8 mouse cellular contexts compared by ENCODE assay signal in genomic region chr12:25101389-25101788, GRCm38 (mm10). TPM values are rescaled to one million over a fixed set of nuclear protein-coding genes. Genes with fewer than 3 reads are reported as not detected.
A peak's percentile ranks its signal among the peaks of the same experiment; 100 is the strongest.
DNase-seq lines count a peak whose midpoint lies in the region; ATAC-seq and TF ChIP-seq lines count a peak whose summit lies in the region.

No protein-coding gene starts in this region.

- peak overlapping the region; percentile 98 for H3K27ac ChIP-seq in hindbrain, embryonic 10.5 days
- peak overlapping the region; percentile 98 for H3K27ac ChIP-seq in limb, embryonic 11.5 days (replicated peaks; ENCODE audit: low read depth, low read length)

- peak overlapping the region; percentile 77 for H3K9ac ChIP-seq in limb, embryonic 11.5 days (ENCODE audit: low read length)

- no peak for ATAC-seq in limb, embryonic 11.5 days (ENCODE audit: insufficient number of reproducible peaks, low FRiP score, low TSS enrichment, low read depth)

- WGBS in hindbrain, embryonic 10.5 days, result 10% methylated on average over 5 of the region's 5 CpGs
- 18% methylated on average over 5 of the region's 5 CpGs for WGBS in limb, embryonic 11.5 days

- H3K4me2 ChIP-seq in limb, embryonic 11.5 days (ENCODE audit: low read depth, severe bottlenecking), result peak overlapping the region; percentile 75
- peak overlapping the region; percentile 89 for H3K4me2 ChIP-seq in myocyte (ENCODE audit: low read depth)

- H3K79me2 ChIP-seq in myocyte (ENCODE audit: control insufficient read depth, insufficient read depth), result no peaks in the 10 kb centered on the region

- H3ac ChIP-seq in myocyte (ENCODE audit: control insufficient read depth, insufficient read length), result no peak overlapping the region

- H3K27me3 ChIP-seq in hindbrain, embryonic 10.5 days (ENCODE audit: insufficient read depth, poor library complexity, severe bottlenecking), result peaks cover 16% of the 10 kb centered on the region; the same call in 1 of the 2 replicates
- no peaks in the 10 kb centered on the region for H3K27me3 ChIP-seq in limb, embryonic 11.5 days (ENCODE audit: control insufficient read depth, insufficient read depth, low read length)
- H3K27me3 ChIP-seq in myocyte (ENCODE audit: control insufficient read depth, insufficient read depth, insufficient read length), result no peaks in the 10 kb centered on the region

- no peaks in the 10 kb centered on the region for H3K9me3 ChIP-seq in hindbrain, embryonic 10.5 days
- no peaks in the 10 kb centered on the region for H3K9me3 ChIP-seq in limb, embryonic 11.5 days (ENCODE audit: control insufficient read depth, low read length)

- TF ChIP-seq POLR2A in myocyte (IDR thresholded peaks at IDR 0.05; ENCODE audit: insufficient read length, low read depth), result no peak

- no peaks in the 10 kb centered on the region for H3K36me3 ChIP-seq in hindbrain, embryonic 10.5 days
- H3K36me3 ChIP-seq in limb, embryonic 11.5 days (ENCODE audit: control insufficient read depth, insufficient read depth, low read length), result no peaks in the 10 kb centered on the region
- no peaks in the 10 kb centered on the region for H3K36me3 ChIP-seq in myocyte (ENCODE audit: control insufficient read depth, insufficient read depth)

- H3K4me1 ChIP-seq in hindbrain, embryonic 10.5 days (replicated peaks), result peaks cover 60% of the 10 kb centered on the region
- H3K4me1 ChIP-seq in limb, embryonic 11.5 days (ENCODE audit: control insufficient read depth, insufficient read depth, low read length), result peaks cover 18% of the 10 kb centered on the region

- peak; percentile 72 for DNase-seq in adrenal gland, adult 2 months
- DNase-seq in adrenal gland, adult 8-10 months, result no peak
- DNase-seq in embryo, embryonic 10.5 days (ENCODE audit: low spot score), result peak; percentile 60
- peak; percentile 65 for DNase-seq in hindbrain, embryonic 10.5 days (ENCODE audit: low spot score)
- peak; percentile 44 for DNase-seq in limb, embryonic 11.5 days (ENCODE audit: low spot score)
- DNase-seq in natural killer cell, adult 2 months (ENCODE audit: low spot score in 2 of 2), result no peak
- no peak for DNase-seq in MN1 (ENCODE audit: low spot score)

- peak overlapping the region; percentile 85 for H3K4me3 ChIP-seq in hindbrain, embryonic 10.5 days
- peak overlapping the region; percentile 73; the same call in 1 of the 2 replicates for H3K4me3 ChIP-seq in limb, embryonic 11.5 days (ENCODE audit: low read depth, low read length)
- peak overlapping the region; percentile 45 for H3K4me3 ChIP-seq in myocyte

TF ChIP-seq in myocyte, 11 proteins besides CTCF, POLR2A, EP300 and RAD21:
- no peak for TF ChIP-seq SRF (IDR thresholded peaks at IDR 0.05; ENCODE audit: control insufficient read depth, insufficient read length, low read depth)
- no peak for TF ChIP-seq USF1 (IDR thresholded peaks at IDR 0.05; ENCODE audit: low read depth)
- no peak for TF ChIP-seq MAX (IDR thresholded peaks at IDR 0.05; ENCODE audit: low read depth)
- no peak for TF ChIP-seq E2F4 (IDR thresholded peaks at IDR 0.05; ENCODE audit: insufficient read depth)
- TF ChIP-seq MYOG (IDR thresholded peaks at IDR 0.05; ENCODE audit: control insufficient read depth in 1 of 3, insufficient read depth in 1 of 3, insufficient read length in 2 of 3, low read depth in 2 of 3), result no peak
- no peak for TF ChIP-seq POLR2AphosphoS2 (IDR thresholded peaks at IDR 0.05; ENCODE audit: insufficient read length, low read depth)
- TF ChIP-seq MYOD1 (IDR thresholded peaks at IDR 0.05; ENCODE audit: control insufficient read depth in 1 of 3, insufficient read length in 2 of 3, low read depth in 2 of 3), result no peak
- TF ChIP-seq CEBPB (IDR thresholded peaks at IDR 0.05; ENCODE audit: insufficient read depth, poor library complexity, severe bottlenecking), result no peak
- TF ChIP-seq TCF12 (IDR thresholded peaks at IDR 0.05; ENCODE audit: insufficient read depth, poor library complexity, severe bottlenecking), result no peak
- no peak for TF ChIP-seq TCF3 (IDR thresholded peaks at IDR 0.05; ENCODE audit: insufficient read length, low read depth)
- TF ChIP-seq REST (IDR thresholded peaks at IDR 0.05; ENCODE audit: insufficient read depth, insufficient read length), result no peak

RNA-seq across cellular contexts. Expression of gene Id2, which starts 4.4 kb away (rescaled TPM):
- 100 to 1,000 TPM; 314 to 605 TPM for total RNA-seq in adrenal gland, adult 2 months (2021)
- 408 and 447 TPM in 2 replicates for polyA plus RNA-seq in adrenal gland, adult 2 months (2012; rRNA removed)
- total RNA-seq in adrenal gland, adult 8-10 months (2022), result 100 to 1,000 TPM; 302 to 463 (median 440) TPM
- polyA plus RNA-seq in hindbrain, embryonic 10.5 days (2016; fragmentation: Nextera tagmentation; extraction: Ambion mirVana), result 360 and 369 TPM in 2 replicates
- 384 and 406 TPM in 2 replicates for polyA plus RNA-seq in limb, embryonic 11.5 days (2014; fragmentation: Nextera tagmentation; extraction: Ambion mirVana)
- polyA plus RNA-seq in myocyte (2012; fragmentation: generic; extraction: Trizol), result 5.0 TPM

Comparison
In these comparisons a context has a peak if more than half of its experiments do, and no peak if none do; other contexts are left out.
1. DNase-seq: peak in adrenal gland, adult 2 months (single experiment), embryo, embryonic 10.5 days (single experiment), hindbrain, embryonic 10.5 days (single experiment) and limb, embryonic 11.5 days (single experiment); none in adrenal gland, adult 8-10 months (single experiment), natural killer cell, adult 2 months (0 of 2) and MN1 (single experiment).
2. RNA of gene Id2, which starts 4.4 kb away (polyA plus RNA-seq): 408 to 447 TPM in adrenal gland, adult 2 months, 384 to 406 TPM in limb, embryonic 11.5 days and 360 to 369 TPM in hindbrain, embryonic 10.5 days; 5.0 TPM in myocyte (single experiment); every median in the first group is over 10 times any median in the second.
3. Peak in every context shown above with its lines, with median percentiles within 50 percentile points of each other: H3K4me3 ChIP-seq.